Mouse (Mus musculus) intestine, embryonic 14.5 days (tissue): ENCODE measurements at regions not wholly inside any gene's neighbourhood (a gene's known extent, or its start where the extent isn't known, plus 50 kb on each side); places are given as distances from the start of the nearest gene placed in this dataset.
"Not testable (repeated sequence)": the region's sequence is repeated elsewhere in the genome, so short reads cannot be mapped to it uniquely, and the experiment has no call there.

Experiments
- ATAC-seq: fragments of 200-750 bp; cut with Nextera tagmentation; replicated peaks from 2 replicates; pipeline ENCODE4 v1.8.0; 2017; ENCODE audit warnings: low read depth, moderate number of reproducible peaks, moderate TSS enrichment, moderate library complexity; ENCODE audit not compliant: low FRiP score, low TSS enrichment
- DNase-seq: peaks from one replicate; pipeline ENCODE4 v3.0.0-alpha.2; 2018; ENCODE audit warnings: low spot score
- H3K27ac ChIP-seq: fragments of 300-500 bp; sonication (generic); 2 replicates; pipeline ENCODE4 v1.5.1; 2014; ENCODE audit warnings: low read depth, mild to moderate bottlenecking, control low read depth
- H3K27me3 ChIP-seq: fragments of 300-500 bp; sonication (generic); replicated peaks from 2 replicates; pipeline ENCODE4 v1.6.1; 2014; ENCODE audit warnings: low read length, control low read depth; ENCODE audit not compliant: control insufficient read depth, insufficient read depth
- H3K36me3 ChIP-seq: fragments of 300-500 bp; sonication (generic); 2 replicates; pipeline ENCODE4 v1.6.1; 2014; ENCODE audit warnings: low read length, control low read depth; ENCODE audit not compliant: control insufficient read depth, insufficient read depth
- H3K4me1 ChIP-seq: fragments of 300-500 bp; sonication (generic); replicated peaks from 2 replicates; pipeline ENCODE4 v1.6.1; 2014; ENCODE audit warnings: low read length, control low read depth, mixed read lengths; ENCODE audit not compliant: control insufficient read depth, insufficient read depth
- H3K4me2 ChIP-seq: fragments of 300-500 bp; sonication (generic); 2 replicates; pipeline ENCODE4 v1.6.1; 2014; ENCODE audit warnings: low read length
- H3K4me3 ChIP-seq: fragments of 300-500 bp; sonication (generic); 2 replicates; pipeline ENCODE4 v1.5.1; 2014; ENCODE audit warnings: low read depth, low read length, control low read depth, mixed read lengths
- H3K9ac ChIP-seq: fragments of 300-500 bp; sonication (generic); 2 replicates; pipeline ENCODE4 v1.6.1; 2014; ENCODE audit warnings: mild to moderate bottlenecking, low read length
- H3K9me3 ChIP-seq: fragments of 300-500 bp; sonication (generic); 2 replicates; pipeline ENCODE4 v1.6.1; 2016; ENCODE audit warnings: low read length, control low read depth; ENCODE audit not compliant: control insufficient read depth
- WGBS: fragments of 180-500 bp; shearing (Covaris S2); extraction: QIAGEN DNeasy Blood & Tissue Kit; methylation state at CpG from one replicate; pipeline ENCODE4 v1.1.7; 2014; 5-methylcytosine and 5-hydroxymethylcytosine counted together

DNA sequence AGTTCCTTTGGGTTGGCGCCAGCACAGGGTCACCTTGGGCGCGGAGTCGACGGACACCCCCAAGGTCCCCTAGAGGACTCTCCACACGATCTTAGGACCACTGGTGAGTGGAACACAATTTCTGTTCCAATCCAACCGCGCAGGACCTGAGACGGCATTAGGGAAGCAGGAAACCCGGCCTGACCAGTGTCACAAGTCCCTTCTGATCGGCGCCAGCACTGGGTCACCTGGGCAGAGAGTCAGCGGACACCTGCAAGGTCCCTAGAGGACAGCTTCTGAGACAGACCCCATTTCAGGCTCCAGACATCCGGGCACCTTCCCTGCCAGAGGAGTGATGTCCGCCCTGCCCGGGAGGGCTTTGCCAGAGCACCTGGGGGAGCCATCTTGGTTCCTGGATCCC is 74.2 kb upstream of the Cdh13 start:
- not testable (repeated sequence) for ATAC-seq, H3K4me1 ChIP-seq, H3K9me3 ChIP-seq, H3K9ac ChIP-seq, H3K4me3 ChIP-seq, H3K27me3 ChIP-seq, H3K27ac ChIP-seq, DNase-seq, H3K36me3 ChIP-seq, H3K4me2 ChIP-seq
- WGBS, result 96% methylated on average over 16 of the region's 16 CpGs

DNA sequence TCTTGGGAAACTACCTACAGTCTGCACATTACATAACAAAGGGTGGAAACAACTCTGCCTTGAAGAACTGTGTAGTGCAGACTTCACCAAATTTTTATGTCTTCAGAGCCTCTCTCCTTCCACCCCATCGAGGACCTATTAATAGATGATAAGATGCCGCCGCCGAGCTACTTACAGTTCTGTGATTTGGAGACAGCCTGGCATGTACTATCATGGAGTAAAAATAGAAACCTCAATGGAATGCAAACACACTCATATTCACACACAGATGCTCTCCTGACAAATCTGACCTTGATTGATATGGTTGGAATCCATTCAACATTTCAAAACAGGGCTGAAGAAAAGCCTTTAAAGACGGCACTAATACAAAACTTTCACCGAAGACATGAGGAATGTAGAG is 92.7 kb upstream of the Cdh13 start:
- H3K9ac ChIP-seq, result no peak overlapping the region
- no peak for DNase-seq
- ATAC-seq, result no peak
- no peak overlapping the region for H3K4me3 ChIP-seq
- no peak overlapping the region for H3K4me2 ChIP-seq
- no peaks in the 10 kb centered on the region for H3K36me3 ChIP-seq
- 79% methylated on average over 6 of the region's 6 CpGs for WGBS
- no peaks in the 10 kb centered on the region for H3K27me3 ChIP-seq
- H3K9me3 ChIP-seq, result no peaks in the 10 kb centered on the region
- H3K4me1 ChIP-seq, result no peaks in the 10 kb centered on the region
- no peak overlapping the region for H3K27ac ChIP-seq

DNA sequence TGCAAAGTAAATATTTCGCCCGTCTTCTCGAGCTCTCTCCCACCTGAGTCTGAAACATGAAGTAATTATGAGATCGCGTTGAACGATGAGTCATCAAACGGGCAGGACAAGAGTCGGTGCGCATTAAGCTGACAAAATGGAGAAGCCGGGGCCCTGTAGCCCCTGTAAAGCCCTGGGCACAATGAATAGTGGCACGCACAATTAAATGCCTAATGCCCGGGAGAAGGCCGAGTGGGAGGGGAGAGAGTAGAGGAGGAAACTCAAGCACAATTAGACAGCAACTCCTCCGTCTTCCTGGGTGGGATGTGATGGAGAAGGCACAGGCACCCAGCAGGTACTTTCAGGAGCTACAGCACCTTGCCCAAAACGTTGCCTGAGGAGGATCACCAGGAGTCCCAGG is 94.3 kb upstream of the Cdh13 start:
- no peaks in the 10 kb centered on the region for H3K36me3 ChIP-seq
- H3K9ac ChIP-seq, result no peak overlapping the region
- H3K4me2 ChIP-seq, result no peak overlapping the region
- ATAC-seq, result no peak
- H3K4me1 ChIP-seq, result no peaks in the 10 kb centered on the region
- H3K4me3 ChIP-seq, result no peak overlapping the region
- no peak for DNase-seq
- WGBS, result 86% methylated on average over 15 of the region's 15 CpGs
- no peaks in the 10 kb centered on the region for H3K9me3 ChIP-seq
- H3K27me3 ChIP-seq, result no peaks in the 10 kb centered on the region
- H3K27ac ChIP-seq, result no peak overlapping the region

DNA sequence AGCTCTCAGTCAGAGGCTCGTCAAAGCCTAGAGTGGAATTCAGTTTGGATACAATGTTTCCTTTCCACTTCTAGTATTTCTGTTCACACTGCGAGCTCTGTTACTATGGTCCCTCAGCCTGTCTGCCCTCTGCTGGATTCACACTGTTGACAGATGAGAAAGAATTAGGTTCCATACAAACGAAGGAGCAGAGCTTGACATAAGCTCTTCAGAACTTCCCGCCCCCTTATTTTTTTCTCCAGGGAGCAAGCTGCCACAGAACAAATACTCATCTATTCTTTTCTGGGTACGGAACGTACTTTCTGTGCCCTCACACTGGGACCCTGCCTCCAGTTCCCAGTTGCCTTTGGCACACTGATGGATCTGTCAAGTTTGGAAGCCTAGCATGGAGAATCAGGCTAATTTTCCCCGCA is 114.5 kb upstream of the Cdh13 start:
- 61% methylated on average over 7 of the region's 7 CpGs for WGBS
- H3K4me2 ChIP-seq, result no peak overlapping the region
- DNase-seq (no peak), ATAC-seq (no peak)
- H3K27me3 ChIP-seq, result no peaks in the 10 kb centered on the region
- H3K27ac ChIP-seq, result no peak overlapping the region
- H3K9me3 ChIP-seq, result no peaks in the 10 kb centered on the region
- H3K4me3 ChIP-seq, result no peak overlapping the region
- H3K36me3 ChIP-seq, result no peaks in the 10 kb centered on the region
- no peak overlapping the region for H3K9ac ChIP-seq
- H3K4me1 ChIP-seq, result no peaks in the 10 kb centered on the region

DNA sequence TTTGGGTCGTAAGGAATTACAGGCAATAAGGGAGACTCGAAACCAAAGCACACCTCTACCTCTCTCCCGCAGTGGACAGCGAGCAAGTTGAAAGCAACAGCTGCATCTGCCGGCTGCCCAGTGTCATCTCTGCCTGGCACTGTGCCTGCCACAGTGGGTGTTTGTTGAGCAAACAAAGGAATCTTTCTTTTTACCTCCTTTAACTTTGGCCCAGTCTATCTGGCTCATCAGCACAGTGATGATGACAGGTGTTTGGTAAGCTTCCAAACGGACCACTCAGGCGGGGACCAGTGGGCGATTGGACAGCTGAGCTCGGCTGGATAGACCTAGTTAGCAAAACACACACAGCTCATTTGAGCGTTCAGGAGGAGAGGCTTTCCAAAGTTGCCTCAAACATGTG is 121.4 kb upstream of the Cdh13 start:
- 67% methylated on average over 10 of the region's 10 CpGs for WGBS
- DNase-seq, result no peak

DNA sequence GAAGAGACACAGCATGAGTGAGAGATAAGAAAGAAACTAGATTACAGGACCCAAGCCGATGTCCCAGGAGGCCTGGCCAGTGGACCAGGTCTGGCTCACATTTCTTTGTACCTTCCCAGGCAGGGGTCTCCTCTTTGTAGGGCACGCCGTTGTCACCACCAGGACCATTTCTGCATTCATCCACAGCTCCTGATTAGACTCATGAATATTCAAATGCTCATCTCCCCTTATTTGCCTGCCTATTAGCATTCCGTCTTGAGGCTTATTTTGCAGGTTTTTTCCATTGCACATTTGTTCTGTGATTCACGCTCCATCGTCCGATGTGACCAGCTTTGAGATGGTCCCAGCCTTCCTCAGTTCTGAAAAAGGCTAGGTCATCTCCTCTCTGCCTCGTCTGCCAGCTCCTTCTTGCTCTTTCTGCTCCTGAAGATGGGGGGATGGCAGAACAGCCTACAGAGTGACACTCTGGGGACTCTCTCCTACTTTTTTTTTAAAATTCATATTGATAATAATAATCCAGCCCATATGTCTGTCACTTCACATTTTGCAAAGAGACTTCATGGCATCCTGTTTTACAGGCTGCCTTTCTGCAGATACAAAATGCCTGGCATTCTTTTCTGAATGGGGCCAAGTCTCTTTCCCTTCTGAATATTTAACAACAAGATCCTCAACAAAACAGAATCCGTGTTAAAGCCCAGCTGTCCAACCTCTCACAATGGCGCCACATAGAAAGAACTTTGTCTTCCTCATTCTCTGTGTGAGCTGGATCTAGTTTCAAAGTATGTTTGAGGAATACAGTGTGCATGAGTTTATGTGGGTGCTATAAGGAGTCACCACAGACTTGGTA is 136.0 kb upstream of the Cdh13 start:
- Histone ChIP-seq H3K36me3 (no peaks in the 10 kb centered on the region), H3K4me3 (no peak overlapping the region), H3K9me3 (no peaks in the 10 kb centered on the region), H3K27ac (no peak overlapping the region), H3K4me1 (no peaks in the 10 kb centered on the region), H3K27me3 (no peaks in the 10 kb centered on the region), H3K4me2 (no peak overlapping the region), H3K9ac (no peak overlapping the region)
- 80% methylated on average over 10 of the region's 10 CpGs for whole genome bisulfite sequencing
- ATAC-seq, result no peak
- DNase-seq, result no peak

More for the DNA sequence above, 121.4 kb upstream of the Cdh13 start:
- no peak overlapping the region for H3K4me2 ChIP-seq
- no peaks in the 10 kb centered on the region for H3K36me3 ChIP-seq
- H3K9me3 ChIP-seq, result no peaks in the 10 kb centered on the region
- no peaks in the 10 kb centered on the region for H3K27me3 ChIP-seq
- no peak overlapping the region for H3K27ac ChIP-seq
- no peak for ATAC-seq
- H3K4me1 ChIP-seq, result no peaks in the 10 kb centered on the region
- H3K9ac ChIP-seq, result no peak overlapping the region
- no peak overlapping the region for H3K4me3 ChIP-seq

DNA sequence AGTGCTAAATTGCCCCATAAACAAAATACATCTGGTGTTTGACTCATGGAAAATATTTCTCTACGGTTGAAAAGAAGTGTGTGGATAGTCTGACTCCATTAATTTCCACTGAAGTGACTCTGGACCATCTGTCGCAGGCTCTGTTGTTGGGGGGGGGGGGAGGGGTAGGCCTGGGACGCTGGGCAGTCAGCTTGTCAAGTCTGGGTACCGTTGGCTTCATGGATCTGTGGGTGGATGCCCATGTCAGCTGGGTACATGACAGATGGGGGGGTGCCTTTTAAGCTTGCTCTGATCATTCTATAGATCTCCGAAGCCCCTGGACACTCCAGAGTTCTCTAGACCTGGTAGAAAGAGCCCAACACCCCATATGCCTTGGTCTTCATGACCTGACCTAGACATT is 139.0 kb upstream of the Cdh13 start:
- WGBS, result 61% methylated on average over 5 of the region's 5 CpGs
- no peak overlapping the region for H3K4me2 ChIP-seq
- H3K27ac ChIP-seq, result no peak overlapping the region
- H3K9me3 ChIP-seq, result no peaks in the 10 kb centered on the region
- ATAC-seq, result no peak
- H3K4me3 ChIP-seq, result no peak overlapping the region
- H3K36me3 ChIP-seq, result no peaks in the 10 kb centered on the region
- no peak for DNase-seq
- H3K9ac ChIP-seq, result no peak overlapping the region
- H3K4me1 ChIP-seq, result no peaks in the 10 kb centered on the region
- H3K27me3 ChIP-seq, result no peaks in the 10 kb centered on the region

DNA sequence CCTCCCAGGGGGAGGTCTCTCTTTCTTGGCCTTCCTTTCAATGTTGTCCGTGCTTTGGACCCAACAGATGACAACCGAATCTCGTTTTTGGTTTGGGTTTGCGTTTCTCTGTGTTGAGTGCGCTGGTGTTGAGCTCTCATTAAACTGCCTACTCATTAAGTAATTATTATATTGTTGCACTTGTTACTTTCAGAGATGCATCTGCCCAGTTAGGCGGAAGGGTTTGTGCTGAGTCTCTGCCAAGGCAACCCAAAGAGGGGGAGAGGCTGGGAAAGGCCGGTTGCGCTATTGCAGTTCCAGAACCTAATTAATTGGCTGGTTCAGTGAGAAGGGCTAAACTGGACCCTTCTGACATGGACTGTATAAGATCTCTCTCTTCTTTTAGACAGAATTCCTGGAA is 141.2 kb upstream of the Cdh13 start:
- H3K27me3 ChIP-seq, result no peaks in the 10 kb centered on the region
- no peak for ATAC-seq
- H3K4me2 ChIP-seq, result no peak overlapping the region
- H3K4me3 ChIP-seq, result no peak overlapping the region
- H3K9me3 ChIP-seq, result no peaks in the 10 kb centered on the region
- no peaks in the 10 kb centered on the region for H3K4me1 ChIP-seq
- H3K9ac ChIP-seq, result no peak overlapping the region
- H3K27ac ChIP-seq, result no peak overlapping the region
- 93% methylated on average over 8 of the region's 8 CpGs for WGBS
- H3K36me3 ChIP-seq, result no peaks in the 10 kb centered on the region
- no peak for DNase-seq

DNA sequence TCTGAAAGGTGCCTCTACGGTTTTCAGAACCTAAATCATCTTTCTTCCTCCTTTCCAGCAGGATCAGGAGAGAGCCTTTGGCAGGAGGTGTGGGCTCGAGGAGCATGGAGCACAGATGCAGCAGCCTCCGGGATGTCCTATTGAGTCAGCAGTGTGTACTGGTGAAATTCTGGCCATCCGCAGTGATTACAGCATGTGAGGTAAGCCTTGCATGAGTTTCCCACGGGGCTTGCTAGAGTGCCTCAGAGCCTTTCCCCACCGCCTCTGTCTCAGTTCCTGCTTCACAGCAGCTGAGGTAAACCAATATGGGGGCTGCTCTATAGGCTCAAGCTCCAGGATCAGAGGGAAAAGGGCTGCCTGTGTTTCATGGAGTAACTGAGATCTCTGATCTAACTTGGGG is 143.6 kb upstream of the Cdh13 start:
- H3K9ac ChIP-seq, result no peak overlapping the region
- no peaks in the 10 kb centered on the region for H3K27me3 ChIP-seq
- no peak overlapping the region for H3K4me2 ChIP-seq
- no peaks in the 10 kb centered on the region for H3K4me1 ChIP-seq
- H3K36me3 ChIP-seq, result no peaks in the 10 kb centered on the region
- DNase-seq (no peak), ATAC-seq (no peak)
- WGBS, result 70% methylated on average over 6 of the region's 6 CpGs
- no peaks in the 10 kb centered on the region for H3K9me3 ChIP-seq
- no peak overlapping the region for H3K4me3 ChIP-seq
- H3K27ac ChIP-seq, result no peak overlapping the region
